Mouse (Mus musculus) neural tube, embryonic 10.5 days (tissue): ENCODE data around the gene Tspan12.
"Not testable (repeated sequence)": the region's sequence is repeated elsewhere in the genome, so short reads cannot be mapped to it uniquely, and the experiment has no call there.

Experiments used
- DNase-seq: peaks from one replicate; pipeline ENCODE4 v3.0.0-alpha.2; 2017; ENCODE audit warnings: low spot score; ENCODE audit errors: extremely low spot score

The Tspan12 gene

GRCm38 (mm10) chr6:21828437-21828836, 23.9 kb downstream of the Tspan12 start:
- no peak for DNase-seq

GRCm38 (mm10) chr6:21828001-21828400, 24.3 kb downstream of the Tspan12 start:
- DNase-seq = no peak

- DNase-seq = no peak
Observed at GRCm38 (mm10) chr6:21823694-21824093, 28.6 kb downstream of the Tspan12 start.

- no peak for DNase-seq
Observed at GRCm38 (mm10) chr6:21823281-21823680, 29.0 kb downstream of the Tspan12 start.

- no peak for DNase-seq
Observed at GRCm38 (mm10) chr6:21822721-21823134, 29.6 kb downstream of the Tspan12 start.

GRCm38 (mm10) chr6:21818107-21818807, 34.1 kb downstream of the Tspan12 start:
- DNase-seq = no peak

GRCm38 (mm10) chr6:21806005-21806404, 46.3 kb downstream of the Tspan12 start:
- DNase-seq = no peak

- DNase-seq = no peak
Observed at GRCm38 (mm10) chr6:21805013-21805570, 47.2 kb downstream of the Tspan12 start.

- no peak for DNase-seq
Observed at GRCm38 (mm10) chr6:21803483-21804340, 48.6 kb downstream of the Tspan12 start.

GRCm38 (mm10) chr6:21798581-21798980, 53.7 kb downstream of the Tspan12 start:
- no peak for DNase-seq

- no peak for DNase-seq
Observed at GRCm38 (mm10) chr6:21797087-21797486, 55.2 kb downstream of the Tspan12 start.

GRCm38 (mm10) chr6:21796413-21796812, 55.9 kb downstream of the Tspan12 start:
- no peak for DNase-seq

- DNase-seq = no peak
Observed at GRCm38 (mm10) chr6:21795410-21795809, 56.9 kb downstream of the Tspan12 start.

GRCm38 (mm10) chr6:21795072-21795407, 57.3 kb downstream of the Tspan12 start:
- DNase-seq = peak; percentile 55

- DNase-seq = no peak
Observed at GRCm38 (mm10) chr6:21794337-21795071, 57.8 kb downstream of the Tspan12 start.

GRCm38 (mm10) chr6:21791307-21791706, 61.0 kb downstream of the Tspan12 start:
- DNase-seq = no peak

GRCm38 (mm10) chr6:21790550-21791086, 61.7 kb downstream of the Tspan12 start:
- no peak for DNase-seq

GRCm38 (mm10) chr6:21790036-21790435, 62.3 kb downstream of the Tspan12 start:
- no peak for DNase-seq

GRCm38 (mm10) chr6:21789582-21789981, 62.7 kb downstream of the Tspan12 start:
- not testable (repeated sequence) for DNase-seq

GRCm38 (mm10) chr6:21787757-21788156, 64.6 kb downstream of the Tspan12 start:
- DNase-seq = no peak

GRCm38 (mm10) chr6:21787274-21787673, 65.0 kb downstream of the Tspan12 start:
- DNase-seq = no peak
